Mouse (Mus musculus) forebrain, embryonic 10.5 days (tissue): ENCODE results near the gene Mgat3. TPM values are rescaled to one million over a fixed set of nuclear protein-coding genes. Genes with fewer than 3 reads are reported as not detected.
A peak's percentile ranks its signal among the peaks of the same experiment; 100 is the strongest.

Source experiments
- DNase-seq: peaks from one replicate; pipeline ENCODE4 v3.0.0-alpha.2; 2017; ENCODE audit warnings: low spot score; ENCODE audit errors: extremely low spot score
- H3K27ac ChIP-seq: fragments of 300-500 bp; sonication (generic); 2 replicates; pipeline ENCODE4 v1.5.1; 2016; ENCODE audit warnings: mild to moderate bottlenecking
- H3K27me3 ChIP-seq: fragments of 300-500 bp; sonication (generic); 2 replicates; pipeline ENCODE4 v1.6.1; 2016; ENCODE audit warnings: mild to moderate bottlenecking; ENCODE audit not compliant: poor library complexity, severe bottlenecking
- H3K36me3 ChIP-seq: fragments of 300-500 bp; sonication (generic); replicated peaks from 2 replicates; pipeline ENCODE4 v1.6.1; 2016; ENCODE audit warnings: mild to moderate bottlenecking, moderate library complexity
- H3K4me1 ChIP-seq: fragments of 300-500 bp; sonication (generic); 2 replicates; pipeline ENCODE4 v1.6.1; 2016
- H3K4me3 ChIP-seq: fragments of 300-500 bp; sonication (generic); 2 replicates; pipeline ENCODE4 v1.5.1; 2016; ENCODE audit warnings: mild to moderate bottlenecking, moderate library complexity
- H3K9me3 ChIP-seq: fragments of 300-500 bp; sonication (generic); 2 replicates; pipeline ENCODE4 v1.6.1; 2016; ENCODE audit warnings: mild to moderate bottlenecking, moderate library complexity
- WGBS: fragments of 180-500 bp; shearing (Covaris S2); methylation state at CpG from one replicate; pipeline ENCODE4 v1.1.7; 2016; 5-methylcytosine and 5-hydroxymethylcytosine counted together
- polyA plus RNA-seq: library from polyadenylated mRNA; unstranded; fragments of >200 nt; fragmentation: Nextera tagmentation; extraction: Ambion mirVana; gene quantifications from 2 replicates; pipeline ENCODE4 v1.2.1, GENCODE M21; 2016

Mgat3 gene
- polyA plus RNA-seq, 1 experiment from 2014 or later: 5.1 TPM

GRCm38 (mm10) chr15:80253530-80253929 is 80.0 kb downstream of the Mgat3 start:
- no peak for DNase-seq
- Histone ChIP-seq H3K4me1 (peaks cover 46% of the 10 kb centered on the region), H3K27ac (peak overlapping the region; percentile 100), H3K36me3 (peaks cover 70% of the 10 kb centered on the region), H3K27me3 (no peaks in the 10 kb centered on the region), H3K9me3 (no peaks in the 10 kb centered on the region), H3K4me3 (peak overlapping the region; percentile 100; the same call in 1 of the 2 replicates)
- 44% methylated on average over 2 of the region's 2 CpGs for WGBS

GRCm38 (mm10) chr15:80254207-80254606 is 80.7 kb downstream of the Mgat3 start:
- 61% methylated on average over 6 of the region's 6 CpGs for WGBS
- peaks cover 70% of the 10 kb centered on the region for H3K36me3 ChIP-seq
- peaks cover 53% of the 10 kb centered on the region for H3K4me1 ChIP-seq
- peak overlapping the region; percentile 100 for H3K4me3 ChIP-seq
- DNase-seq: no peak
- H3K27me3 ChIP-seq: no peaks in the 10 kb centered on the region
- peak overlapping the region; percentile 100 for H3K27ac ChIP-seq
- H3K9me3 ChIP-seq: no peaks in the 10 kb centered on the region

GRCm38 (mm10) chr15:80254847-80255645 is 81.5 kb downstream of the Mgat3 start, which contains the start of gene Atf4:
Atf4 (plus strand) TSS chr15:80255184.
- peak; percentile 98 for DNase-seq
- H3K9me3 ChIP-seq: no peaks in the 10 kb centered on the region
- H3K36me3 ChIP-seq: peaks cover 70% of the 10 kb centered on the region
- H3K4me1 ChIP-seq: peaks cover 57% of the 10 kb centered on the region
- no peaks in the 10 kb centered on the region for H3K27me3 ChIP-seq
- WGBS: 0% methylated on average over 62 of the region's 62 CpGs
- H3K27ac ChIP-seq: peak within 1 kb of the TSS; percentile 100
- H3K4me3 ChIP-seq: peak within 1 kb of the TSS; percentile 100

- H3K27me3 ChIP-seq: no peaks in the 10 kb centered on the region
- H3K4me3 ChIP-seq: peak overlapping the region; percentile 100
- WGBS: 0% methylated on average over 51 of the region's 51 CpGs
- H3K4me1 ChIP-seq: peaks cover 60% of the 10 kb centered on the region
- peak; percentile 80 for DNase-seq
- H3K9me3 ChIP-seq: no peaks in the 10 kb centered on the region
- peak overlapping the region; percentile 100 for H3K27ac ChIP-seq
- peaks cover 70% of the 10 kb centered on the region for H3K36me3 ChIP-seq
These were observed 82.2 kb downstream of the Mgat3 start for GRCm38 (mm10) chr15:80255646-80256121.

- WGBS: 20% methylated on average over 16 of the region's 16 CpGs
- no peaks in the 10 kb centered on the region for H3K9me3 ChIP-seq
- H3K36me3 ChIP-seq: peaks cover 70% of the 10 kb centered on the region
- peaks cover 64% of the 10 kb centered on the region for H3K4me1 ChIP-seq
- H3K27ac ChIP-seq: peak overlapping the region; percentile 100
- peak; percentile 30 for DNase-seq
- peak overlapping the region; percentile 100 for H3K4me3 ChIP-seq
- H3K27me3 ChIP-seq: no peaks in the 10 kb centered on the region
These were observed 82.7 kb downstream of the Mgat3 start for GRCm38 (mm10) chr15:80256242-80256641.

GRCm38 (mm10) chr15:80256656-80257601 is 83.4 kb downstream of the Mgat3 start:
- H3K27ac ChIP-seq: peak overlapping the region; percentile 100
- H3K36me3 ChIP-seq: peaks cover 67% of the 10 kb centered on the region
- H3K9me3 ChIP-seq: no peaks in the 10 kb centered on the region
- no peaks in the 10 kb centered on the region for H3K27me3 ChIP-seq
- peaks cover 64% of the 10 kb centered on the region for H3K4me1 ChIP-seq
- no peak for DNase-seq
- 72% methylated on average over 12 of the region's 12 CpGs for WGBS
- H3K4me3 ChIP-seq: peak overlapping the region; percentile 100

- Histone ChIP-seq H3K27me3 (no peaks in the 10 kb centered on the region), H3K4me3 (peak overlapping the region; percentile 100; the same call in 1 of the 2 replicates), H3K4me1 (peaks cover 67% of the 10 kb centered on the region), H3K9me3 (no peaks in the 10 kb centered on the region), H3K27ac (no peak overlapping the region; the same call in 1 of the 2 replicates), H3K36me3 (peaks cover 67% of the 10 kb centered on the region)
- 36% methylated on average over 4 of the region's 4 CpGs for WGBS
- no peak for DNase-seq
These were observed 84.2 kb downstream of the Mgat3 start for GRCm38 (mm10) chr15:80257602-80258239.

GRCm38 (mm10) chr15:80258240-80259170 is 85.0 kb downstream of the Mgat3 start:
- peak; percentile 27 for DNase-seq
- Histone ChIP-seq H3K27ac (peak overlapping the region; percentile 31), H3K4me3 (peak overlapping the region; percentile 100), H3K36me3 (peaks cover 63% of the 10 kb centered on the region), H3K9me3 (no peaks in the 10 kb centered on the region), H3K27me3 (no peaks in the 10 kb centered on the region), H3K4me1 (peaks cover 67% of the 10 kb centered on the region)
- 65% methylated on average over 11 of the region's 11 CpGs for WGBS

GRCm38 (mm10) chr15:80259406-80260045 is 86.0 kb downstream of the Mgat3 start:
- Histone ChIP-seq H3K27ac (no peak overlapping the region), H3K4me1 (peaks cover 64% of the 10 kb centered on the region), H3K36me3 (peaks cover 63% of the 10 kb centered on the region)

GRCm38 (mm10) chr15:80260677-80261076 is 87.2 kb downstream of the Mgat3 start:
- Histone ChIP-seq H3K36me3 (peaks cover 63% of the 10 kb centered on the region), H3K27me3 (no peaks in the 10 kb centered on the region), H3K4me3 (no peak overlapping the region), H3K27ac (no peak overlapping the region), H3K9me3 (no peaks in the 10 kb centered on the region), H3K4me1 (peaks cover 63% of the 10 kb centered on the region)
- WGBS: 23% methylated on average over 3 of the region's 3 CpGs
- DNase-seq: peak; percentile 85

More at GRCm38 (mm10) chr15:80259406-80260045, 86.0 kb downstream of the Mgat3 start:
- Histone ChIP-seq H3K27me3 (no peaks in the 10 kb centered on the region), H3K9me3 (no peaks in the 10 kb centered on the region), H3K4me3 (no peak overlapping the region)
- no peak for DNase-seq
- 79% methylated on average over 8 of the region's 8 CpGs for WGBS

GRCm38 (mm10) chr15:80261100-80261499 is 87.6 kb downstream of the Mgat3 start:
- DNase-seq: no peak
- H3K4me3 ChIP-seq: no peak overlapping the region
- H3K4me1 ChIP-seq: peaks cover 63% of the 10 kb centered on the region
- no peaks in the 10 kb centered on the region for H3K9me3 ChIP-seq
- 87% methylated on average over 7 of the region's 7 CpGs for WGBS
- no peak overlapping the region for H3K27ac ChIP-seq
- peaks cover 60% of the 10 kb centered on the region for H3K36me3 ChIP-seq
- no peaks in the 10 kb centered on the region for H3K27me3 ChIP-seq
